Mouse (Mus musculus): Measurements from ENCODE around the gene Wasl. TPM values are rescaled to one million over a fixed set of nuclear protein-coding genes. Genes with fewer than 3 reads are reported as not detected.

Gene Wasl
- polyA plus RNA-seq (2015; fragmentation: Nextera tagmentation; extraction: Ambion mirVana) = 61.8 and 67.1 TPM in 2 replicates

- ATAC-seq (ENCODE audit: low FRiP score, low read depth) = peak; percentile 99
- Histone ChIP-seq H3K9me3 (no peaks in the 10 kb centered on the region), H3K27me3 (no peaks in the 10 kb centered on the region), H3K4me1 (replicated peaks) (peaks cover 22% of the 10 kb centered on the region), H3K9ac (peak within 1 kb of the TSS; percentile 81), H3K36me3 (no peaks in the 10 kb centered on the region), H3K4me2 (peak within 1 kb of the TSS; percentile 86), H3K4me3 (peak within 1 kb of the TSS; percentile 86), H3K27ac (replicated peaks) (peak within 1 kb of the TSS; percentile 94)
- under 1% methylated on average over 61 of the region's 63 CpGs for WGBS
Observed at GRCm38 (mm10) chr6:24664867-24665458, at the start of gene Wasl. Gene Wasl, minus strand, starts transcription at chr6:24665009.

GRCm38 (mm10) chr6:24707499-24707898 is 42.7 kb upstream of the Wasl start:
- 79% methylated on average over 2 of the region's 2 CpGs for WGBS

GRCm38 (mm10) chr6:24707090-24707489 is 42.3 kb upstream of the Wasl start:
- Histone ChIP-seq H3K4me1 (replicated peaks) (no peaks in the 10 kb centered on the region), H3K4me2 (no peak overlapping the region), H3K9me3 (no peaks in the 10 kb centered on the region), H3K4me3 (no peak overlapping the region), H3K9ac (no peak overlapping the region), H3K27me3 (no peaks in the 10 kb centered on the region), H3K27ac (replicated peaks) (no peak overlapping the region), H3K36me3 (no peaks in the 10 kb centered on the region)
- 90% methylated on average over 5 of the region's 5 CpGs for WGBS
- no peak for ATAC-seq (ENCODE audit: low FRiP score, low read depth)

More at GRCm38 (mm10) chr6:24707499-24707898, 42.7 kb upstream of the Wasl start:
- Histone ChIP-seq H3K27ac (replicated peaks) (no peak overlapping the region), H3K4me2 (no peak overlapping the region), H3K9ac (no peak overlapping the region), H3K4me1 (replicated peaks) (no peaks in the 10 kb centered on the region), H3K27me3 (no peaks in the 10 kb centered on the region), H3K4me3 (no peak overlapping the region), H3K9me3 (no peaks in the 10 kb centered on the region), H3K36me3 (no peaks in the 10 kb centered on the region)
- ATAC-seq (ENCODE audit: low FRiP score, low read depth) = no peak

- H3K4me2 ChIP-seq = no peak overlapping the region
- no peak overlapping the region for H3K27ac ChIP-seq (replicated peaks)
- WGBS = 88% methylated on average over 5 of the region's 5 CpGs
- no peaks in the 10 kb centered on the region for H3K27me3 ChIP-seq
- no peaks in the 10 kb centered on the region for H3K9me3 ChIP-seq
- H3K4me1 ChIP-seq (replicated peaks) = no peaks in the 10 kb centered on the region
- no peaks in the 10 kb centered on the region for H3K36me3 ChIP-seq
- no peak overlapping the region for H3K9ac ChIP-seq
- no peak for ATAC-seq (ENCODE audit: low FRiP score, low read depth)
- no peak overlapping the region for H3K4me3 ChIP-seq
Observed at GRCm38 (mm10) chr6:24697216-24697615, 32.4 kb upstream of the Wasl start.

GRCm38 (mm10) chr6:24696117-24696516 is 31.3 kb upstream of the Wasl start:
- no peaks in the 10 kb centered on the region for H3K4me1 ChIP-seq (replicated peaks)
- ATAC-seq (ENCODE audit: low FRiP score, low read depth) = no peak
- no peak overlapping the region for H3K4me3 ChIP-seq
- no peaks in the 10 kb centered on the region for H3K36me3 ChIP-seq
- H3K9ac ChIP-seq = no peak overlapping the region
- no peaks in the 10 kb centered on the region for H3K27me3 ChIP-seq
- 94% methylated on average over 4 of the region's 4 CpGs for WGBS
- H3K4me2 ChIP-seq = no peak overlapping the region
- no peaks in the 10 kb centered on the region for H3K9me3 ChIP-seq
- no peak overlapping the region for H3K27ac ChIP-seq (replicated peaks)

GRCm38 (mm10) chr6:24694455-24695410 is 29.9 kb upstream of the Wasl start:
- Histone ChIP-seq H3K4me1 (replicated peaks) (no peaks in the 10 kb centered on the region), H3K27me3 (no peaks in the 10 kb centered on the region), H3K27ac (replicated peaks) (no peak overlapping the region), H3K36me3 (no peaks in the 10 kb centered on the region), H3K9me3 (no peaks in the 10 kb centered on the region), H3K4me3 (no peak overlapping the region), H3K9ac (no peak overlapping the region), H3K4me2 (no peak overlapping the region)
- no peak for ATAC-seq (ENCODE audit: low FRiP score, low read depth)
- 88% methylated on average over 11 of the region's 11 CpGs for WGBS

- H3K4me1 ChIP-seq (replicated peaks) = no peaks in the 10 kb centered on the region
- H3K4me3 ChIP-seq = no peak overlapping the region
- ATAC-seq (ENCODE audit: low FRiP score, low read depth) = no peak
- no peaks in the 10 kb centered on the region for H3K27me3 ChIP-seq
- 31% methylated on average over 1 of the region's 1 CpGs for WGBS
- no peak overlapping the region for H3K4me2 ChIP-seq
- no peaks in the 10 kb centered on the region for H3K36me3 ChIP-seq
- H3K27ac ChIP-seq (replicated peaks) = no peak overlapping the region
- no peaks in the 10 kb centered on the region for H3K9me3 ChIP-seq
- no peak overlapping the region for H3K9ac ChIP-seq
Observed at GRCm38 (mm10) chr6:24687871-24688270, 23.1 kb upstream of the Wasl start.

GRCm38 (mm10) chr6:24683113-24683512 is 18.3 kb upstream of the Wasl start:
- H3K4me1 ChIP-seq (replicated peaks) = no peaks in the 10 kb centered on the region
- H3K9me3 ChIP-seq = no peaks in the 10 kb centered on the region
- no peak overlapping the region for H3K27ac ChIP-seq (replicated peaks)
- no peak overlapping the region for H3K4me3 ChIP-seq
- no peaks in the 10 kb centered on the region for H3K27me3 ChIP-seq
- 94% methylated on average over 3 of the region's 3 CpGs for WGBS
- no peaks in the 10 kb centered on the region for H3K36me3 ChIP-seq
- H3K9ac ChIP-seq = no peak overlapping the region
- no peak for ATAC-seq (ENCODE audit: low FRiP score, low read depth)
- no peak overlapping the region for H3K4me2 ChIP-seq

GRCm38 (mm10) chr6:24667829-24668228 is 3.0 kb upstream of the Wasl start:
- Histone ChIP-seq H3K4me1 (replicated peaks) (peaks cover 8% of the 10 kb centered on the region), H3K9ac (no peak overlapping the region), H3K36me3 (no peaks in the 10 kb centered on the region)

GRCm38 (mm10) chr6:24666248-24666647 is 1.4 kb upstream of the Wasl start:
- WGBS = 91% methylated on average over 5 of the region's 5 CpGs
- H3K27me3 ChIP-seq = no peaks in the 10 kb centered on the region
- H3K9me3 ChIP-seq = no peaks in the 10 kb centered on the region
- peaks cover 22% of the 10 kb centered on the region for H3K4me1 ChIP-seq (replicated peaks)
- no peak overlapping the region for H3K9ac ChIP-seq
- no peaks in the 10 kb centered on the region for H3K36me3 ChIP-seq
- no peak overlapping the region for H3K4me2 ChIP-seq
- ATAC-seq (ENCODE audit: low FRiP score, low read depth) = no peak
- H3K4me3 ChIP-seq = no peak overlapping the region
- no peak overlapping the region for H3K27ac ChIP-seq (replicated peaks)

More at GRCm38 (mm10) chr6:24667829-24668228, 3.0 kb upstream of the Wasl start:
- H3K4me2 ChIP-seq = no peak overlapping the region
- whole genome bisulfite sequencing = 76% methylated on average over 3 of the region's 3 CpGs
- H3K9me3 ChIP-seq = no peaks in the 10 kb centered on the region
- H3K4me3 ChIP-seq = no peak overlapping the region
- H3K27me3 ChIP-seq = no peaks in the 10 kb centered on the region
- ATAC-seq (ENCODE audit: low FRiP score, low read depth) = no peak
- H3K27ac ChIP-seq (replicated peaks) = no peak overlapping the region

- Histone ChIP-seq H3K4me1 (replicated peaks) (peaks cover 22% of the 10 kb centered on the region), H3K27me3 (no peaks in the 10 kb centered on the region), H3K9ac (peak overlapping the region; percentile 79), H3K9me3 (no peaks in the 10 kb centered on the region), H3K27ac (replicated peaks) (peak overlapping the region; percentile 94), H3K36me3 (no peaks in the 10 kb centered on the region), H3K4me2 (peak overlapping the region; percentile 86), H3K4me3 (peak overlapping the region; percentile 86)
- WGBS = under 1% methylated on average over 56 of the region's 58 CpGs
- peak; percentile 37 for ATAC-seq (ENCODE audit: low FRiP score, low read depth)
Observed at GRCm38 (mm10) chr6:24664133-24664866, 509 bp downstream of the Wasl start.

Measured in hindbrain, embryonic 15.5 days (tissue).